Mouse (Mus musculus): ENCODE results near the gene Ptprh.

The Ptprh gene

DNA sequence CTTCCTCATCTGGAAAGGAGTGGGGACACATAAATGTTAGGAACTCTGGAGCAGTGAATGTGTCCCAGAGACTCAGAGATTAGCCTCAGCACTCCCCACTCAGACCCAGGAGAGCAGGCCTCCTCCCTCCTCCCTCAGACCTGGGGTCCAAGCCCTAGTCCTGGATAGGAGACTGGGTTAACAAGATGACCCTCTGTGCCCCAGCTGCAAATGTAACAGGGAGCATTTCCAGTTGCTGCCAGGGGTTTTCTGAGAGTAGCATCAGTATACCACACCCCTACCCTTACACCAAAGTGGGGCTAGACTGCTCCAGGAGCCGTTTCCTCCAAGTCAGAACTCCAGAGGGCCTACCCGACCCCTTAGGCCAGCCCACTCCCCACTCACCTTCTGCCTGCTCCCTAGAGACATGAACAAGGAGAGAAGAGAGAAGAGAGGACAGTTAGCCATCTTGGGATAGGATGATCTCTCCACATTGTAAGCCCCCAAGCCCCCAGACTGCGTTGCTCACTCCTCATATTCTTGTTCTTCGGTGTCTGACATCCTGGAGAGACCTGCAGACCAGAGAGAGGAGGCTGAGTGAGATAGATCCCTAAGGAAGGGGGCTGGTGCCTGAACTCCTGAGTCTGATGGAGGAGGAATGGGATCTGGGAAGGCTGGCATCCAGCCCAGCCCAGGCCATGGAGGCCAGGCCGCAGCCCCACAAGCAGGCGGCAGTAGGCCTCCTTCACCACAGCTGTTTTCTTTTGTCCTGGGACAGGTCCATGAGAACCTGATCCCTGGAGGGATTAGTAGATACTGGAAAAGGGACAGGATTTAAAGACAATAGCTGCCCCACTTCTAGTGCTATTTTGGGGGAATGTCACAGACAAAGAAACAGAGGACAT lies 89.8 kb downstream of the Ptprh start:
- no peak for TF ChIP-seq GATA4 (IDR thresholded peaks at IDR 0.05; ENCODE audit: insufficient replicate concordance, low read length)

DNA sequence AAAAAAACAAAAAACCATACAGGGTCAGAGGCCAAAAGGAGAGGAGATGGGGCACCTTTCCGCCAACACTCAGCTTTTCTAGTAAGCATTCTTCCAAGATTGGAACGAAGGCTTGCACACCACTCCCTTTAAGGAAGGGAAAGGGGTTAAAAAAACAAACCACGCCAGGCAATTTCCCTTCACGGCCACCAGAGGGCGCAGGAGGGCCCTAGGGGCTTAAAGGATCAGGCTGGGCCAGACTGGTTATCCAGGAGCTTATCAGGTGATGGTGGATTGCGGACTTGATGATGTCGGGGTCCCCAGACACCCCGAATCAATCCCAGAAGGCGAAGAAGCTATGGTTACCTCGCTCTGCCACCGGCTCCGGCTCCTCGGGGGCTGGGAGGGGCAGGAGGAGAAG lies 90.6 kb downstream of the Ptprh start:
- no peak for TF ChIP-seq GATA4 (IDR thresholded peaks at IDR 0.05; ENCODE audit: insufficient replicate concordance, low read length)

DNA sequence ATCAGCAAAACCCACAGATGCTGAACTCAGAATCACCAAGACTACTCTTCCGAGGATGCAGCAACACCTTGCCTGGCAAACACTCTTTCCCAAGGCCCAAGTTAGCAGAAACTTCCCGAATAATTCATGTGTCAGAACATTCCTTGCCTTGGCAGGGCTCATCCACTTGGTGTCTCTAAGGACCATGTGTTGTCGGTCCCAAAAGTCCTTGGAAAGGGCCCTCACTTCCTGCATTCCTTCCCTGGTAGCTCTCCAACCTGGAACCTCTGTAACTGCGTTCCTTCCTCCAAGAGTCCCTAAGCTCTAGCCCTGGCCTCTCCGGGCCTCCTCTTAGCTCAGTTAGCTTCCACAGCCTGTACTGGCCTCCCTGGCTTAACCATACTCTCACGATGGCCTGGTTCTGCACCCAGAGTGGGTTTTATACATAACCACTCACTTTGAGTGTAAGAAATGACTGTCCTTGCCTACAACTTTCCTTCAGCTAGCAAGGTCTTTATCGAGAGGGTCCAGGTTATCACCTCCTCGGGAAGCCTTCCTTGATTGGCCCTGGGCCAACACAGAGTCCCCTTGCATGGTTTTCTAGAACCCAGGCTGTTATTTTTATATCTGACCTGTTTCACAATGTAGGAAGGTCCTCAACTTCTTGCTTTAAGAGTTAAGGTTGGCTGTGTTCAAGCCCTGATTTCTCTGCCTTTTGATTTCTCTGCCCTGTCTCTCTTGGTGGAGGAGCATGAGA lies 92.2 kb downstream of the Ptprh start:
- TF ChIP-seq GATA4 (IDR thresholded peaks at IDR 0.05; ENCODE audit: insufficient replicate concordance, low read length), result no peak

DNA sequence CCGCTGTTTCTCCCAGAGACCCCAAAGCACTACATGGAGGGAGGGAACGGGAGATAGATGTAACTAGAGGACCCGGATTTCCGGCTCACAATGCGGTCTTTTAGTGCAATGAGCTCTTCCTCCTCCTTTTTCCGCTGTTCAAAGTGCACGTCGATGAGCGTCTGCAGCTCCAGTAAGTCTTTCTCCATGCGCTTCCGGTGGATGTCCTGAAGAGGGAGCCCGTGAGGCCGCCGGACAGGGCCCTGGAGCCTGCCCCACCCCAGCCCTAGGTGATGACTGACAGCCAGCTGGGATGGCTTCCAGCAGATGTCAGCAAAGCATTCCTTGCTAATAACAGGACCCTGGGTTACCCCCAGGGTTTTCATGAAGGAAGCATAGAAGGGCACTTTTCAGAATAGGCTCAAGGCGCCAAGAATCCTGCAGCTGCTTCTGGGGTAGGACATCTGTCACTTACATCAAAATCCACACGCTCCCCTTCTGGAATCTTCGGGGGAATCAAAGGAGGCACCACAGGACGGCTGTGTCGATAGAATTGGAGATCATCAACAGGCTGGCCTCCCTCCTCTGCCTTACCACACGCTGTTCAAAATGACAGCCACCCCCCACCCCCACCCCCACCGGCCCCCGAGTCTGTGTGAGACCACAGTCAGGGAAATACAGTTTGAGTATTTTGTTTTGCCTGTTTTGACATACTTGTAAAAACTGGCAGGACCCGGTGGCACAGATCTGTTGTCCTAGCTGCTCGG lies 93.8 kb downstream of the Ptprh start:
- TF ChIP-seq GATA4 (IDR thresholded peaks at IDR 0.05; ENCODE audit: insufficient replicate concordance, low read length), result no peak

DNA sequence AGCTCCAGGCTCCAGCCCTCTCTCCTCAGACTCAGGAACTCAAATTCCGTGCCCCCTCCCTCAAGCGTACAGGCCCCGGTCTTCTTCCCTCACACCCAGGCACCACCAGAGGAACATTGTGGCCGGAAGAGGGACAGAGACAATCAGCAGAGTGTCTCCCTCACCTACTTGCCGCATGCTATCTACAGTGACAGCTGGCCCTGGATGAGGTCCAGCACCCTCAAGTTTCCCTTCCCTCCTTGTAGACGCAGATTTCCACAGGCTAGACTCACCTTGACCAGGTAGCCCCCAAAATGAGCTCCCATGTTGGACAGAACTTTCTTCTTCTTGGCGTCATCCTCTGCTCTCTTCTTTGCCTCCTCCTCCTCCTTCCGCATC lies 95.1 kb downstream of the Ptprh start:
- TF ChIP-seq GATA4 (IDR thresholded peaks at IDR 0.05; ENCODE audit: insufficient replicate concordance, low read length), result no peak

DNA sequence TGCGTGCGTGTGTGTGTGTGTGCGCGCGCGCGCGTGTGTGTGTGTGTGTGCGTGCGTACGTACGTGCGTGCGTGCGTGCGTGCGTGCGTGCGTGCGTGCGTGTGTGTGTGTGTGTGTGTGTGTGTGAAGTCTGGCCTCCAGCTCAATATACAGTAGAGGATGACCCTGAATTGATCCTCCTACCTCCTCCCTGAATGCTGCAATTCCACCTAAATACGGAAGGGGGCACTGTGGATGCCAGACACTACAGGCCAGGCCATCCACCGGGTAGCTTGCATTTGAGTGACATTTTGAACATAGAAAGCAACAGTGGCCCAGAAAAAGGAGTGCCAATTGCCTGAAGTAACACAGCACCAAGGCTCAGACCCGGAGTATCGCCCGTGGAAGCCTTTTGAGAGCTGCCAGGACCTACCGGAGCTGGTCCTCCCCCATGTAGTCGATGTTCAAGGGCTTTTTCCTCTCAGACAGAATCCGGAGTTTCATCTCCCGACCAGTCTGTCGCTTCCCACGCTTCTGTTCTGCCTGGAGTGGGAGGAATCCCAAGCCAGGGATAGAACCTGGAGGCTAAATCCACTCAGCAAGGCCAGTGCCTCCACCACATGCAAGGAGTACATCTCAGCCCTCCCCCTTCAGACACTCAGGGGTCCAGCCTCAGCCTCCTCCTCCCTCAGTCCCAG lies 95.6 kb downstream of the Ptprh start:
- TF ChIP-seq GATA4 (IDR thresholded peaks at IDR 0.05; ENCODE audit: insufficient replicate concordance, low read length), result no peak

DNA sequence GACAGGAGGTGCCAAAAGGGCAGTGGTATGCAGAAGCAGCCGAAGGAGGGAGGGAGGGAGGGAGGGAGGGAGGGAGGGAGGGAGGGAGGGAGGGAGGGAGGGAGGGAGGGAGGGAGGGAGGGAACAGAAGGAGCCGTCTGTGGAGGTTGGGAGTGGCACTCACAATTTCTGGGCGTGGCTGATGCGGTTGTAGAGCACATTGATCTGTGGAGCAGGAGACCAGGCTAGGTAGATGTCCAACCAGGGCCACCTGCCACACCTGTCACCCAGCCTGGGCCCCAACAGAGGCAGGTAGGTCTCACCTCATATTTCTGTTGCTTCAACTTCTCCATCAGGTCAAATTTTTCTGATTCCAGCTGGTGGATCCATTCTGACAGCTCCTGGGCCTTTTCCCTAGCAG lies 96.6 kb downstream of the Ptprh start:
- TF ChIP-seq GATA4 (IDR thresholded peaks at IDR 0.05; ENCODE audit: insufficient replicate concordance, low read length), result no peak

DNA sequence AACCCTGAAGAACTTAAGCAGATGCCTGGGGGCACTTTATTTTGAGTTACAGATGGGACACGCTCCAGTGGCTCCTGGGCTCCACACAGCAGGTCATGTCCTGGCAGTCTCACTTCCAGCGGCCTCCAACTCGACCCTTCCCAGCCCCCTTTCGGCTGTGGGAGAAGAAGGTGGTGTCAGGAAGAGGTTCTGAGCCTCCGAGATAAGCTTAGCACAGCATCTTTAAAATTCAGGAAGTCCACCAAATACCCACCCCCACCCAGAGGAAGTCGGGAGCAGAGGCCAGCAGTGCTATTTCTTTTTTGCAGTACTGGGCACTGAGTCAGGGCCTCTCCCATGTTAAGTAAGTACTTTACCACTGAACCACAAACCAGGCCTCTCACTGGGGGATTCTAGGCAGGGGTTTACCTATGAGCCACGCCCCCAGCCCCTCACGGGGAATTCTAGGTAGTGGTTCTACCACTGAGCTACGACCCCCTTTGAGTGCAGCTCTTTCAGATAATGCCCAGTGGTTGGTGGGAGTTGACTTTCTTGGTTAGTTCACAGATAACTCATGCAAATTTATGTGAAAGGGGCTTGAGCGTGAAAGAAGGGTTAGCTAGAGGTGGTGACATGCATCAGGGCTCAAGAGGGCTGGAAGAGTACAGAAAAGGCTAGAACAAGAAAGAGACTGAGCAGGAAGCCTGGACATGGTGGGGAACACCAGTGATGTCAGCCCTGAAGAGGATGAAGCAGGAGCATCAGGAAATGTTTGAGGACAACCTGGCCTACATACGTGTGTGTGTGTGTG lies 99.0 kb downstream of the Ptprh start:
- peak; percentile 67; the same call in 1 of the 2 replicates for TF ChIP-seq GATA4 (IDR thresholded peaks at IDR 0.05; ENCODE audit: insufficient replicate concordance, low read length)

DNA sequence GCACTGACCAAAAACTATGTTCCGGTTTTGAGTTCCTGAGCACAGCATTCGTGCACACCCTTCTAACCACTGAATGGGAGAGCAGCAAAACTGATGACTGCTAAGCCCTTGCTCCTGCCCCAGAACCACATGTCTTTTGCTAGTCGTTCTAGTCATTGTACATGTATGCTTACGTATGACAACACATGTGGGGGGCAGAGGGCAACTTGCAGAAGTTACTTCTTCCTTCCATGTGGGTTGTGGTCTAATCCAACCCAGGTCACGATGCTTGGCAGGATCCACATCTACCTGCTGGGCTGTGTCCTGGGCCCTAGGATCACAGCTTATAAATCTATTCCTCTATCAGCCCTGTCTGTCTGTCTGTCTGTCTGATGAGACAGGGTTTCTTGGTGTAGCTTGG lies 100.0 kb downstream of the Ptprh start:
- no peak for TF ChIP-seq GATA4 (IDR thresholded peaks at IDR 0.05; ENCODE audit: insufficient replicate concordance, low read length)

DNA sequence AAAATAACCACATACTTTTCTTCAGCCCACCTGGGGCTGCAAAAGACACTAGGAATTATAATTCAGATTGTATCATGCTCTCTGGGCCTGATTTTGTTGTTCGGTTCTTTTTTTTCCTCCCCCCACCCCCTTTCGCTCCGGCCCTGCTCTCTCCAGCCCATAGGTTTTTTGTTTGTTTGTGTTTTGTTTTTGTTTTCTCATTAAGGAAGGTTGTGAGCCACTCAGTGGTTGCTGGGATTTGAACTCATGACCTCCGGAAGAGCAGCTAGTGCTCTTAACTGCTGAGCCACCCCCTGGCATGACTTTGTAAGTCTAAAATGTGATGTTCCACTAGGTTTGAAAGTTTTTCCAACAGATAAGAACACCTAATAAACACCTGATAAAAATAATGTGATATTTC lies 100.7 kb downstream of the Ptprh start:
- no peak for TF ChIP-seq GATA4 (IDR thresholded peaks at IDR 0.05; ENCODE audit: insufficient replicate concordance, low read length)

DNA sequence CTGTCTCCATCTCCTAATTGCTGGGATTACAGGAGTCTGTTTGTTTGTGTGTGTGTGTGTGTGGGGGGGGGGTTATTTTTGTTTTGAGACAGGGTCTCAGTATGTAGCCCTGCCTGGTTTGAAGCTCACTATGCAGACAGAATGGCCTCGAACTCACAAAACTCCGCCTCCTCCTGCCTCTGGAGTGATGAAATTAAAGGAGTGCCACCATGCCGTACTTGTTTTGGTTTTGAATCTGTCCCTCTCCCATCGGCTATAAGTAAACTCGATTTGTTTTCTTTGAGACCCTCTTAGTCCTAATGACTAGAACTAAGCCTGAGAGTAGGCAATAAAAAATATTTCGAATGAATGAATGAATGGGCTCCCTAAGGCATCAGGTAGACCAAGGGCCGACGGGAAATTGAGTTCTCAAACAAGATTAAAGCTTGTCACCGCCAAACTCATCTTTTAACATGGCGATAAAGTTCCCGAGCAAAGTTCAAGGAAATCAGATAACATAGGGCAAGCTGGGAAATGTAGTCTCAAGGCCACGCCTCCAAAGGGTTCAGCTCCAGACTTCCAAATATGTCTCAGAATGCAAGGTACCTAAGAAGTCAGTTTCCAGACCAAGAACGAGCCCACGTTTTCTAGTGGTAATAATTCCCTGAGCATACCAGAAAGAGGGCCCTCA lies 101.3 kb downstream of the Ptprh start:
- peak; percentile 94 for TF ChIP-seq GATA4 (IDR thresholded peaks at IDR 0.05; ENCODE audit: insufficient replicate concordance, low read length)

DNA sequence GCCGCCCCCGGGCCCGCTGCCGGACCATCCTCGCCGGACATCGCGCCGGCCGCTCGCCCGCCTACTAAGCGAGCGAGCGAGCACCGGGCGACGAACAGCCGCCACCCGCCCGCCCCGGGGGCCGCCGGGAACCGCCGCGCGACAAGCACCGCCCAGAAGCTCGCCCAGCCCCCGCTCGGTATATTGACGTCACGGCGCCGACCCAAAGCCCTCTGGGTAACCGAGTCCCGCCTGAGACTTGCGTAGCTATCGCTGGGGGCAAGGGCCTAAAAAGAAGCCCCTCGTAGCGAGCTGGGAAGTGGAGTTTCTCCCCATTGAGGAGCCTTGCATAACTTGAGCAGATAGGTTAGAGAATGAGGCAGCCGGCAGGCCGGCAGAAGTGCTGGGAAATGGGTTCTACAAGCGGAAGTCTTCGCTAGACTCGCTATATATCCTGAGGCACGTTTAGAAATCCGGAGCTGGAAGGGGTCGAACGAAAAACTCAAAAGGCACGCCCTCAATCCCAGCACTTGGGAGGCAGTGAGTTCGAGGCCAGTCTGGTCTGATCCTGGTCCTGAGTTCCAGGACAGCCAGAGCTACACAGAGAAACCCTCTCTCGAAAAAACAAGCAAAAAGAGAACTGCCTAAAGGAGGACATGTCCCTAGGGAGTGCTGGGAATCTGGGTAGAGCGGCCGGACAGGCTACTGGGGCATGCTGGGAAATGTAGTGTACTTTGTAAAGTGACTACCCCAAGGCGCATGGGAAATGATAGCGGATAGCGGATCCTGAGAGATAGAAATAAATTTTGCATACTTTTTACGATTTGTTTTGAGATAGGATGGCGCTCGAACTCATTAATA lies 102.1 kb downstream of the Ptprh start, which contains the start of gene Ppp1r12c:
Gene Ppp1r12c, minus strand, starts transcription at position 123 of the 840 bp plus-strand sequence.
- peak; percentile 29; the same call in 1 of the 2 replicates for TF ChIP-seq GATA4 (IDR thresholded peaks at IDR 0.05; ENCODE audit: insufficient replicate concordance, low read length)
